Mouse (Mus musculus): ENCODE measurements around the gene Gm17509. TPM values are rescaled to one million over a fixed set of nuclear protein-coding genes. Genes with fewer than 3 reads are reported as not detected.
A peak's percentile ranks its signal among the peaks of the same experiment; 100 is the strongest.

The Gm17509 gene
- polyA plus RNA-seq, 1 experiment from 2014 or later: not detected

DNA sequence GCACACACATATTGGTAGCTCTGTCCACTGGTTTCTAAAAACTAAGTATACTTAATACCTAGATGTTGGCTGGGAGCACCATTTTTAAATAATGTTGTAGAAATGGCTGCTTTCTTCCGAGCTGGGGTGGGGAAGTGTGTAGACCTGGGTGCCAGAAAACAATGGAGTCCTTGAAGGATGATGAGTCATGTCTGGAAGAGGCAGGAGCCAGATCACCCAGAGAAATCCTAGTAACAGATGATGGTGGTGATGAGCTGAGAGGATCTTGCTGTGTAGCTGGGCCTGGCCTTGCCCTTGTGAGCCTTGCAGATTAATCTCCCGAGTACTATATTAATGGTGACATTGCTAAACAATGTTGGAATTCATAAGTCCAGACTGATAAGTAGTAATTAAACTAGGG is 4.0 kb upstream of the Gm17509 start:
- H3K9me3 ChIP-seq (ENCODE audit: control insufficient read depth): no peaks in the 10 kb centered on the region

DNA sequence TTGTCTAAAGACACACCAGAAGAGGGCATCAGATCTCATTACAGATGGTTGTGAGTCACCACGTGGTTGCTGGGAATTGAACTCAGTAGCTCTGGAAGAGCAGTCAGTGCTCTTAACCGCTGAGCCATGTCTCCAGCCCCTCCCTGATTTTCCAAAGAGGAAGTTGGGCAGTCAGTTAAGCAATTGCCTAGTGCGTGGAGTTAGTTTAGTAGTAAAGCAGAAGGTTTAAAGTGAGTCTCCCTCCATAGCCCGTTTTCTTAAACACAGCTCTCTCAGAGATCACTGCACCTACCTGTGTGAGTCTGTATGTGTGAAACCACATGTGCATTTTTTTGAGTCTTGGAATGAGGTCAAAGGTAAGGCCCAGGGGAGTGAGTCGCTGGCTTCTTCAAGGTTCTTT is 2.2 kb upstream of the Gm17509 start:
- Histone ChIP-seq H3K4me1 (replicated peaks; ENCODE audit: control insufficient read depth, insufficient read depth, low read length) (no peaks in the 10 kb centered on the region; the same call in 1 of the 2 replicates), H3K4me3 (ENCODE audit: low read depth, low read length) (no peak overlapping the region), H3K36me3 (ENCODE audit: control insufficient read depth, insufficient read depth) (no peaks in the 10 kb centered on the region), H3K4me2 (replicated peaks; ENCODE audit: low read depth) (no peak overlapping the region), H3K27ac (ENCODE audit: low read depth, low read length) (no peak overlapping the region), H3K27me3 (replicated peaks; ENCODE audit: control insufficient read depth, insufficient read depth, low read length) (peaks cover 31% of the 10 kb centered on the region), H3K9ac (ENCODE audit: low read depth, low read length) (no peak overlapping the region), H3K9me3 (ENCODE audit: control insufficient read depth) (no peaks in the 10 kb centered on the region)
- WGBS: 48% methylated on average over 5 of the region's 5 CpGs
- no peak for TF ChIP-seq CTCF (IDR thresholded peaks at IDR 0.05; ENCODE audit: low read depth)
- ATAC-seq: no peak

More for the DNA sequence above, 4.0 kb upstream of the Gm17509 start:
- no peaks in the 10 kb centered on the region for H3K36me3 ChIP-seq (ENCODE audit: control insufficient read depth, insufficient read depth)
- H3K9ac ChIP-seq (ENCODE audit: low read depth, low read length): no peak overlapping the region
- no peak overlapping the region for H3K27ac ChIP-seq (ENCODE audit: low read depth, low read length)
- no peak overlapping the region for H3K4me3 ChIP-seq (ENCODE audit: low read depth, low read length)
- 51% methylated on average over 2 of the region's 2 CpGs for WGBS
- H3K4me1 ChIP-seq (replicated peaks; ENCODE audit: control insufficient read depth, insufficient read depth, low read length): no peaks in the 10 kb centered on the region; the same call in 1 of the 2 replicates
- TF ChIP-seq CTCF (IDR thresholded peaks at IDR 0.05; ENCODE audit: low read depth): no peak
- peaks cover 25% of the 10 kb centered on the region for H3K27me3 ChIP-seq (replicated peaks; ENCODE audit: control insufficient read depth, insufficient read depth, low read length)
- no peak overlapping the region for H3K4me2 ChIP-seq (replicated peaks; ENCODE audit: low read depth)
- ATAC-seq: no peak

DNA sequence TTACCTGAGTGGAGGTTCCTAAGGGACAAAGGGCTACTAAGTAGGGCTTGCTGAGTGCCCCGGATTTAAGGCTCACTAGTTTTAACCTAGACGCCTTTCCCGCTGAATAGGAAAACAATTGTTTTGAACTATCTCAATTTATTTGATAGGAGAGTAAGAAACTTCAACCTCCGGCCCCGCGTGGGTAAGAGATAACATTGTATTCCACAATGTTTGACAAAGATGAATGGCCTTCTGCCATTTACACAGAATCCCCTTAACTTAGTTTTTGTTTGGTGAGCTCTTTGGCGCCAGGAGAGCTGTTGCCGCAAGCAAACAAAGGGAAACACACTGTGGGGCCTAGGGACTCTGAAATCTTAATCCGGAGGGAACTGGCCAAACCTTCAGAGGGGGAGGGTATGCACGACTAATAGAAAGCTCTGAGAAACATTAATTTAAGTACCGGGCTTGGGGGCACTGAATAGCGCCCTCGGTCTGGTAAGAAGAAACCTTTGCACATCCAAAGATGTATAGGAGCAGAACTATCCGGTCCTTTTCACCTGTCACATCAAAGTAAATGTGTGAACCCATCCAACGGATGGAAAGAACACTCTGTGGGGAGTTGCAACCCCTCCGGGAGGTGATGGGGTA is 889 bp downstream of the Gm17509 start:
- H3K9ac ChIP-seq (ENCODE audit: low read depth, low read length): no peak overlapping the region

DNA sequence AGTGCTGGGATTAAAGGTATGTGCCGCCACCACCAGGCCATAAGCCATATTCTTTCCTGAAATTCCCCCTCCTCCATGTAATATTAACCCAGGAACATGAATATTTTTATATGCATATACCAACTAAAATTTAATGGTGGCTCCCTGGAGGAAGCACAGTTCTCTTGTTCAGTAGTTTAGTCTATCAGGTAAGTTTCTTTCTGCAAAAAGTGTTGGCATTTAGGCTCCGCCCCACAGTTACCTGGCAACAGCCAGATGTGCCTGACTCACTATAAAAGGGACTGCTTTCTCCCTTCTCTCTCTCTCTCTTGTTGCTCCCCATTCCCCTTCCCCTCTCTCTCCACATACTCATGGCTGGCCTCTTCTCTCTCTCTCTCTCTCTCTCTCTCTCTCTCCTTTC is 2.8 kb downstream of the Gm17509 start:
- WGBS: 76% methylated on average over 2 of the region's 2 CpGs
- H3K27me3 ChIP-seq (replicated peaks; ENCODE audit: control insufficient read depth, insufficient read depth, low read length): peaks cover 31% of the 10 kb centered on the region
- no peak overlapping the region for H3K4me2 ChIP-seq (replicated peaks; ENCODE audit: low read depth)
- TF ChIP-seq CTCF (IDR thresholded peaks at IDR 0.05; ENCODE audit: low read depth): no peak
- ATAC-seq: no peak
- no peaks in the 10 kb centered on the region for H3K9me3 ChIP-seq (ENCODE audit: control insufficient read depth)
- H3K4me3 ChIP-seq (ENCODE audit: low read depth, low read length): no peak overlapping the region
- no peaks in the 10 kb centered on the region for H3K36me3 ChIP-seq (ENCODE audit: control insufficient read depth, insufficient read depth)
- no peak overlapping the region for H3K27ac ChIP-seq (ENCODE audit: low read depth, low read length)
- H3K9ac ChIP-seq (ENCODE audit: low read depth, low read length): no peak overlapping the region
- H3K4me1 ChIP-seq (replicated peaks; ENCODE audit: control insufficient read depth, insufficient read depth, low read length): no peaks in the 10 kb centered on the region; the same call in 1 of the 2 replicates

More for the DNA sequence above, 889 bp downstream of the Gm17509 start:
- TF ChIP-seq CTCF (IDR thresholded peaks at IDR 0.05; ENCODE audit: low read depth): no peak
- H3K4me3 ChIP-seq (ENCODE audit: low read depth, low read length): peak overlapping the region; percentile 45
- H3K9me3 ChIP-seq (ENCODE audit: control insufficient read depth): no peaks in the 10 kb centered on the region
- no peak overlapping the region for H3K27ac ChIP-seq (ENCODE audit: low read depth, low read length)
- no peaks in the 10 kb centered on the region for H3K36me3 ChIP-seq (ENCODE audit: control insufficient read depth, insufficient read depth)
- peak overlapping the region; percentile 84 for H3K4me2 ChIP-seq (replicated peaks; ENCODE audit: low read depth)
- H3K4me1 ChIP-seq (replicated peaks; ENCODE audit: control insufficient read depth, insufficient read depth, low read length): no peaks in the 10 kb centered on the region; the same call in 1 of the 2 replicates
- H3K27me3 ChIP-seq (replicated peaks; ENCODE audit: control insufficient read depth, insufficient read depth, low read length): peaks cover 31% of the 10 kb centered on the region
- no peak for ATAC-seq
- WGBS: 15% methylated on average over 16 of the region's 16 CpGs

DNA sequence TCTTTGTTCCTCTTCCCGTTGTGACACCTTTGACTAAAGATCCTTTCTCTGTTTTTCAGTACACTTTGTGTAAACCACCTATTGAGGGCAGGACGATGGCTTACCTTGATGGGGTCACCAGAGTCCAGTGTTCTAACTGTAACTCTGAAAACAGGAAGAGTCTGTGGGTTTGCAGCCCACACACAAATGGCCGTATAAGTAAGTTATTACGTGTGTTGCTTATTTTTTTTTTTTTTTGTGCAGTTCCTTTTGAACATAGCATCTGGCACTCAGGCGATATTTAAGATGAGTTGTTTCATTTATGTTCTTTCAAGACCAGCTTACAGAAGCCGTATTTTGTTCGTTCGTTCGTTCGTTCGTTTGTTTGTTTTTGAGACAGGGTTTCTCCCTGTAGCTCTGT is 3.3 kb downstream of the Gm17509 start:
- no peak overlapping the region for H3K4me2 ChIP-seq (replicated peaks; ENCODE audit: low read depth)
- no peak overlapping the region for H3K4me3 ChIP-seq (ENCODE audit: low read depth, low read length)
- no peaks in the 10 kb centered on the region for H3K9me3 ChIP-seq (ENCODE audit: control insufficient read depth)
- H3K36me3 ChIP-seq (ENCODE audit: control insufficient read depth, insufficient read depth): no peaks in the 10 kb centered on the region
- H3K4me1 ChIP-seq (replicated peaks; ENCODE audit: control insufficient read depth, insufficient read depth, low read length): no peaks in the 10 kb centered on the region; the same call in 1 of the 2 replicates
- H3K9ac ChIP-seq (ENCODE audit: low read depth, low read length): no peak overlapping the region
- H3K27ac ChIP-seq (ENCODE audit: low read depth, low read length): no peak overlapping the region
- TF ChIP-seq CTCF (IDR thresholded peaks at IDR 0.05; ENCODE audit: low read depth): no peak
- WGBS: 62% methylated on average over 11 of the region's 11 CpGs
- no peak for ATAC-seq
- peaks cover 31% of the 10 kb centered on the region for H3K27me3 ChIP-seq (replicated peaks; ENCODE audit: control insufficient read depth, insufficient read depth, low read length)

DNA sequence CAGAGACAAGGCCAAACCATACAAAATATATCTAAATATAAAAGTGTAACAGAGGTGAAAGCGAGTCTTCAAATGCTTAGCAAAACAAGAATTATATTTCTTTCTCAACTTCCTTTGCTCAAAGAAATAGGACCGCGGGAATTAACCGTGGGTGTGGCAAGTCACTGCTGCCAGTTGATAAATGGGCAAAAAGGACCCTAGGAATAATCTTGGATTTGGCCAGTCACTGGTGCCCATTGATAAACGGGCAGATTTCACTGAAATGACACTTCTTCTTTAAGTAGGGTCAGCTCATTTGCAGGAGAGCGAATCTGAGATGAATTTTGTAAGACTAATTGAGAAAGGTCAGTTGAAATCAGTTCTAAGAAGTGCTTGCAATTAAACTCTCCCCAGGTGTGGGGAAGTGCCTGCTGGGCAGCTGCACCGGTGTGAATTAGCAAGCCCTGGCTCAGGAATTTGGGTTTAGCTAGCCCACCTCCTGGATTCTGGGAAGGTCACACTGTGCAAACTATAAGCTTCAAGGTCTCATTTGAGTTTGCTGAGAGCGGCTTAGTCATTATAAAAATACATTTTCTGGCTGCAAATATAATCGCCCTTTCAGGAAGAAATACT is 4.0 kb downstream of the Gm17509 start:
- no peak for TF ChIP-seq CTCF (IDR thresholded peaks at IDR 0.05; ENCODE audit: low read depth)
- H3K4me2 ChIP-seq (replicated peaks; ENCODE audit: low read depth): no peak overlapping the region
- WGBS: 34% methylated on average over 9 of the region's 9 CpGs
- H3K9ac ChIP-seq (ENCODE audit: low read depth, low read length): no peak overlapping the region
- H3K27ac ChIP-seq (ENCODE audit: low read depth, low read length): no peak overlapping the region
- H3K9me3 ChIP-seq (ENCODE audit: control insufficient read depth): no peaks in the 10 kb centered on the region
- H3K36me3 ChIP-seq (ENCODE audit: control insufficient read depth, insufficient read depth): no peaks in the 10 kb centered on the region
- no peaks in the 10 kb centered on the region; the same call in 1 of the 2 replicates for H3K4me1 ChIP-seq (replicated peaks; ENCODE audit: control insufficient read depth, insufficient read depth, low read length)
- no peak for ATAC-seq
- H3K4me3 ChIP-seq (ENCODE audit: low read depth, low read length): no peak overlapping the region
- H3K27me3 ChIP-seq (replicated peaks; ENCODE audit: control insufficient read depth, insufficient read depth, low read length): peaks cover 25% of the 10 kb centered on the region

Data from intestine, postnatal 0 days (tissue).